Mouse (Mus musculus) heart, adult 18-20 months (tissue): Measurements from ENCODE around the gene Htr6. TPM values are rescaled to one million over a fixed set of nuclear protein-coding genes. Genes with fewer than 3 reads are reported as not detected.

Experiments
- DNase-seq, 2 experiments: peaks; one replicate each; pipeline ENCODE4 v3.0.0; 2021 to 2022; ENCODE audit warnings: mixed read lengths in 1 of 2
- long read RNA-seq, 2 experiments: library from polyadenylated mRNA; stranded (forward); transcript quantifications; one replicate each; pipeline ENCODE4 v2.0.0; 2021
- total RNA-seq, 2 experiments: library from RNA; stranded (reverse); gene quantifications; 2 replicates each; pipeline ENCODE4 v1.2.3; 2021

Gene Htr6
- total RNA-seq: not detected
- long read RNA-seq, experiment 1: 0 reads
- long read RNA-seq, experiment 2: 0 reads

DNA sequence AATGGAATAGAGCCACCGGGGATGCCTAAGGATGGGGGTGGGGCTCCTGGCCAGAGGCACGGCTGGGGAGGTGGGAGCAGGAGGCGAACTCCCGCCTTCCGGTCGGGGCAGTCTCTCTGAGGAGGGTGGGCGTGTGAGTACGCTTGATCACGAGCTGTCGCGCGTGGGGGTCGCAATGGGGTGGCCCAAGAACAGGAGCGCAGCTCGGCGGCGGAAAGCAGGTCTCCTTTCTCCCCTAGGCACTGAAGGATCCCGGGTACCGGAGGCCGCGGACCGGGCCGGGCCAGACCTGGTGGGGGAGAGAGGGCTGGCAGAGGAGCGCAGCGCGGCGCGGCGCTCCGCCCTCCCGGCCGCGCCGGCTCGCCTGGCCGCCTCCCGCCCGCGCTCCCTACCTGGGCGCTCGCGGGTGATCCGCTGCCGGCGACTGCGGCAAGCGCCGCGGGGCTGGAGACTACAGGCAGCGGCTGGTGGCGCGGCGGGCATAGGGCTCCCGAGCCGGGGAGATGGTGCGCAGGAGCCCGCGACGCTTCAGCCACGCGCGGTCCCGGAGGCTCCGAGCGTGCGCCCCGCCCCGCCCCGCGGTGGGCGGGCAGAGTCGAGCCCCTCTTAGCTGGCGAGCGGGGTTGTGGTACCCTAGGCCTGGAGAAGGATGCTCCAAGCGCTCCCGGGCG, at the start of gene Htr6:
Gene Htr6, minus strand, starts transcription at position 530 of the 671 bp plus-strand sequence.
- DNase-seq: no peak

DNA sequence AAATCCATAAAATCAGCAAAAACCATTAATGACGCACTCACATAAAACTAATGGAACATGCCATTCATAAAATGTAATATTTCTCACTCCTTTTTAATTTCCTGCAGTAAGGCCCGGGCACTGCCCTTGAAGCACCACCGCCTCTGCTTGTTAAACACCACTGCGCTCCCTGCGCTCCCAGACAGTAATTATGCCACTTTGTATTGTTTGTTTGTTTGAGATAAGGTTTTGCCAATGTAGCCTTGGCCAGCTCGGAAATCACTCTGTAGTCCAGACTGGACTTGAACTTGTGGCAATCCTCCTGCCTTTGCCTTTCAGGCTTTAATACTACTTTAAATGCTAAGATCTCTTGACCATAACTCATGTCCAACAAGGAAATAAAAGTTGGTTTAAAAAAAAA, 49.6 kb upstream of the Htr6 start:
- no peak for DNase-seq

DNA sequence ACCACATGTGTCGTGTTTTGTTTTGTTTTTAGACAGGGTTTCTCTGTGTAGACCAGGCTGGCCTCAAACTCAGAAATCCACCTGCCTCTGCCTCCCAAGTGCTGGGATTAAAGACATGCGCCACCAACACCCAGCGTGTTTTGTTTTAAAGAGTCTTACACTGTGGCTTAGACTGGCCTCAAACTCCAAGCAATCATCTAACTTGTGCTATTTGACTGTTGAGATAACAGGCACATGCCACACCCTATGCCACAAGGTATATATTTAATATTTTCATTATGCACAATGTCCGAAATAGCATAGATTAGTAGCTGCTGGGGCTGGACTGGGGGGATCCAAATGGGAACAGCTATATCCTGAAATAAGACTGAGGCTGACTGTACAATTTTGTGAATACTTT, 47.2 kb upstream of the Htr6 start:
- no peak for DNase-seq

DNA sequence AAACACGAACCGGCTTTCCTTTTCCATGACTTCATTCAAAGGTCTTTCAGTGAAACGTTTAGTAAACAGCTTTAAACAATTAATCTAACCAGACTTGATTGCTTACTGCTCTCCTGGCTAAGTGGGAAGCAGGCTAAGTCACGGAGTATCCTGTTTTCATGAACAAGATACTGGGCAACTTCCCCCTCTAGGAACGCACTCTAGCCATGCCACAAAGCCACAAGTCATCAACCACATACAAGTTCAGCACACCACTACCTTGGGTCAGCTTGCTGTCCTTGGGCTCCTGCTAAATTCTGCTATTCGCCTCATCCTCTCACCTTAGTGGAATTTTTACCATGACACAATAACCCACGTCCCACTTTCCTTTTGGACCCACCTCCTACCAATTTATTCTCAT, 45.6 kb upstream of the Htr6 start:
- DNase-seq: no peak

DNA sequence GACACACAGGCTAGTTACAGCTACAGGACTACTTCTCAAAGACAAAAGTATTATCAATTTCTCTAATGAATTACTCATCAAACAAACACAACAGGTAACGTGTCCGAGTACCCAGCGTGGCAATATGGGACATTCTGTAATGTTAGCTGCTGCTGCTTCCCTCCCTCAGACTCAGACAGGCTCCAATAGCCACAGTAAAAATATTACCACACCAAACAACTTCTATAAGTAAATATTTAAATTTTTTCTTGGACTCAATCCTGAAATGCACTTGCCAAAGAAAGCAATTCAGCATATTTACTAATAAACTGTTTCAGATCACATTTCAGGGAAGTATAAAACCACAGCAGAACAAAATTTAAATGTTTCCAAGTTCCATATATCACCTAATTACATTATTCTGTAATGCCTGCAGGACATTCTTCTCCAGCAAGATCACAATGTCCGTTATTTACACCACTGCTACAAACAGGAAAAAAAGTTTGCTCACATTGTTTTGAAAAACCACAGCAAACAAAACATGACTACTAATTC, 45.0 kb upstream of the Htr6 start:
- DNase-seq: no peak

DNA sequence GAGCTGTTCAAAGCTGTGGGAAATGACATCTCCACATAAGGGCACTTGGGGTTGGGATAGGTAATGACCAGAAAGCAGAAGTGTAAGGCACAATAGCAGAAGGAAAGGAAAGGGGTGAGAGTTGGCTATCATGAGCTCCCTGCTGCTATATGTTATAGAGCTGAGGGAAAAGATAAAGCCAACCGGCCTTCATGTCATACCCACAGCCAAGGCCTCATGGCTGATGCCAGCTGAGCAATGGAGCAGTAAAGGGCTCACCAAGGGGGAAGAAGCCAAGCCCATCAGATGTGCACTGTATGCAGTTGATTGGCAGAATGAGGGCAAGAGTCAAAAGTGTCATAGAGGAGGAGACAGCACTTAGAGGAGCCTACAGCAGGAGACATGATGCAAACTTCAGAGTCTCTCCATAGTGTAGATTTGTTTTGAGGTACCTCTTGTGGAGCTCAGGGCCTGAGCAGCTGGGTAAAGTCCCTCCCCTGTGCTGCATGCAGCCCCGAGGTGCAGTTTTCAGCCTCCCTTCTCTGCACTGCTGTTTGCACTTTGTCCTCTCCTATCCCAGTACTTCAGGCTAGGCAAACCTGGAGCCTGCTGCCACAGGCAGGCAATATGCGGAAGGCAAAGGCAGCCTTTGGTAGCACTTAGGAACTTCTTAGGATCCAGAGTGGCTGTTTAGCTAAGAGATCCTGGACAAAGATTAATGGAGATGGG, 41.1 kb upstream of the Htr6 start:
- DNase-seq: no peak

DNA sequence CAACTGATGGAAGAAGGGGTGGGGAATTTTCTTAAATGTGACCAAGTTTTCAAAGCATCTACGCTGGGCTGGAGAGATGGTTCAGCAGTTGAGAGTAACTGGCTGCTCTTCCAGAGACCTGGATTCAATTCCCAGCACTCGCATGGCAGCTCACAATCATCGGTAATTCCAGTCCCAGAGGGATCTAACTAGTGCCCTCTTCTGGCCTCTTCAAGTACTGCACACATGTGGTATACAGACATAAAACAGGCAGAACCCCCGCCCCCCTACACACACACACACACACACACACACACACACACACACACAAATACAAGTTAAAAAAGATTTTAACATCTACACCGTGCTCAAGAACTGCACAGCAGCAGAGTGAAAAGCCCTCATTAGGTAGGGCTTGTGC, 40.4 kb upstream of the Htr6 start:
- no peak for DNase-seq

DNA sequence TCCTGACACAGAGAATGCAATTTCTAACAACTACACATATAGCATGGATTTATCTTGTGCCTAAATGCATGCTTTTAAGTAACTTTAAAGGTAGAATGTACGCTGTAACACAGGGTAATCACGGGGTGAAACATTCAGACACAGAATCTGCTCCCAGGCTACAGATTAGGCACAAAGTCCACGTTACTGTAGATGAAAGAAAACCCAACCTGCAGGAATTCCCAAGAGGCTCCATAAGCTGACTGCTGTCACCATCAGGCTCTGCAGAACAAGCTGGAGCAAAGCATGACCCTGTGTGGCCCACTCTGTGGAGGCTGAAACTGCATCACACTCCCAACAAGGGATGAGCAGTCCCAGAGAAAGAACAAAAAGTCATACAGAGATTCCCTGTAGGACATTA, 37.1 kb upstream of the Htr6 start:
- DNase-seq: no peak

DNA sequence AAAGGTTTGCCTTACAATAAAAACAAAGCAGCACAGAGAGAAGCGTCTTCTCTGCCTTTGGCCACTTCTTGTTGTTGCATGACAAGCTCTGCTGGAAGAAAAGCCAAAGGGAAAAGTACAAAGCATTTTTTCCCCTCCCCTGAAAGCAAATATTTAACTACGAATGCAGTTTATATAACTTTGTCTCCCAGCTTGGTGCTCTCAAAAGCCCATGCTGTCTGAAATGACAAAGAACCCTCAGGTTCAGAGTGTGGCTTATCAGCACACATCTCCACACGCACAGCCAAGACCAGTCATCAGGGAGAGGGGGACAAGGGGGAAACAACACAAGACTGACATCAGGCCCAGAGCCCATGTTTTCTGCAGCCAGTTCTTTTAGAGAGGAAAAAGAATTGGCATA, 36.1 kb upstream of the Htr6 start:
- DNase-seq: no peak

DNA sequence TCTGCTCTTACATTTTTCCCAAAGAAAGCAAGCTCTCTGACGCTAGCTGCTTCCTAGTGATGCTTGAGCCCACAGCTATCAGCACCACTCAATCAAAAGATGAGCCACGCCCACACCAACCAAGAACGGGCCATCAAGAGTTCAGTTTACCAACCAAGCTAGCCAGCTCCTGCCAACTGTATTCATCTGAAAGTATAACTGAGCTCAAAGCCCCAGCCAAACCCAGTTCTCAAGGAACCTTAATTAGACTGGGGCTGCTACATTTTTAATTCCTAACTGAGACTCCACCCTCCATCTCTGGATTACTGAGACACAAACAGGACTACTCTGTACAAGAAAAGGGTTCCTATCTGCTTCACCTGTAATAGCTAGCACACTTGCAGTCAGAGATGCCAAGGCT, 35.5 kb upstream of the Htr6 start:
- DNase-seq: no peak

DNA sequence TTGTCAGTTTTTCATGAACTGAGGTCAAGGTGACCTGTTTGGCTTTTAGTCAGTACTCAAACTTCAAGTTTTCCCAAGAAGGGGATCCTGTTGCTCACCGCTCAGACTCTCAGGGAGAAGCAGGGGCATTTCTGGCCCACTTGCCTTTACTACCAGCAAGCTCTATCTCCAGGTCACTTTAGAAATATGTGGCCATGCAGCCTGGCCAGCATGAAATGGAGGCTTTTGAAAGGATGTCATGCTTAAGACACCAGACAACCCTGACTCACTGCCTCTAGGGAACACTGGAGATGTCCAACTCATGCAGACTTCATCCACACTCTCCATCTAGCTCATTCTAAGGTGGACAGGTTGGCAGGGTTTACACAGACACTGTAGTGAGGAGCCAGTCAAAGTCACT, 30.1 kb upstream of the Htr6 start:
- no peak for DNase-seq

DNA sequence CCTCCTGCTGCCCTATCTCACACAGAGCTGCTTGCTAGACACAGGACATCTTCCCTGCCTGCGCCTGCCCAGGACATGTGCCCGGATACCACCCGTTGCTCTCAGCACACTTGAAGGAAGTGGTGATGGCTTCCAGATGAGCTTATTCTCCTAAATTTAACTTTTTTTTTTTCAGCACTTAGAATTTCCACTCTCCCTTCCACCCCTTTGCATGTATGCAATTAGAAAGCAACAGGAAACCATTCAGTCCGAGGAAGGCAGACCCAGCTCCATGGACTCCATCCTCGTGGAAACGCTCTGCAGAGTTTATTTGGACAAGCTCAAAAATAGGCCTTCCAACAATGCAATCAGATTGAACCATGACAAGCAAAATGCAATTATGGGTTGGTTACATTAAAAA, 26.2 kb upstream of the Htr6 start:
- no peak for DNase-seq

DNA sequence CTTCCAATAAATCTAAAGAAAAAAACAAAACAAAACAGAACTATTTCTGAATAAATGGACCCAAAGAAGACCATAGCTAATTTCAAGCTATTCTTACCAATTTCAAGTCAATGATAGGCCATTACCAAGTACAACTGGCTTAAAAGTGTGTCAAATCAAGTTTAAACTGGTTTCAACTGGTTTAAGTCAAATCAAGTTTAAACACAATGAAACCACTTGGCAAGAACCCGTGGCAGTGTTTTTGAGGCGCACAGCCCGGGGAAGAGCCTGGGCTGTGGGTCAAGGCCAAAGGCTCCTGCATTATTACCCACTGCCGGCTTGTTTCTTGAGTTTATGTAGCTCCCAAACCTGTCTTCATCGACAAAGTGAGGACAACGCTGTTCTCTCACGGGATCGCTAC, 25.0 kb upstream of the Htr6 start:
- no peak for DNase-seq

DNA sequence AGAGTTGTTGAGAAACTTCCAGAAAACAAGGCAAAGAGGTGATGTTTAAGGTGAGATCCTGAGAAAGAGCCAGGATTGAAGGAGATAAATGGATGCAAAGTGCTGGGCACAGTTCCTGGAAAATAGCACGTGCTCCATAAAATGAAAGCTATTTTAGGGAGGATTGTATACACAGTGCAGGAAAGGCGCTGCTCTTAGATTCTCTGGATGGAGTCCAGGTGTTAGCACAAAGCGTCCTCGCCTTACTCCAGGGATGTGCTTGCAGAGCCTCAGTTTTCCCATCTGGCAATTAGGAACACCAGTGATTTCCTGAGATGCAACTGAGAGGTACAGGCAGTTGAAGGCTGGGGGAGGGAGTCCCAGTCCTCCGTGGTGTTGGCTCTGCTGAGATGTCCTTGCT, 20.8 kb upstream of the Htr6 start:
- no peak for DNase-seq

DNA sequence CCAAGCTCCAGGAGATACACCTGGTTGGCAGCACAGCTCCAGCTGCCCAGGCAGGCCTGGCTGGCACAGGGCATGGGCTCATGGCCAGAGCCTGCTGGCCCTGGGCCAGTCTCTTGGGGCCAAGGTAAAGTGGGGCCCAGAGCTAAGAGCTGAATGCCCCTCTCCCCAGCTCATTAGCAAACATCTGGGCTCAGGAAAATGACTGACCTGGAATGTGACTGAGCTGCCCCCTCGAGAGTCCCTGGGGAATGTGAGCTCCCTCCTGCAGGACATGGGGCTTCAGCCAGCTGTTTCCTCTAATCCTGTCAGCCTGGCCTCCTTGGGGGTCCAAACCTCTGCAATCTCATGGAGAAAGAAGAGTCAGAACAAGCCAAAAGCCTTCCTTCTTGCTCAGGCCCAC, 20.0 kb upstream of the Htr6 start:
- DNase-seq: no peak

DNA sequence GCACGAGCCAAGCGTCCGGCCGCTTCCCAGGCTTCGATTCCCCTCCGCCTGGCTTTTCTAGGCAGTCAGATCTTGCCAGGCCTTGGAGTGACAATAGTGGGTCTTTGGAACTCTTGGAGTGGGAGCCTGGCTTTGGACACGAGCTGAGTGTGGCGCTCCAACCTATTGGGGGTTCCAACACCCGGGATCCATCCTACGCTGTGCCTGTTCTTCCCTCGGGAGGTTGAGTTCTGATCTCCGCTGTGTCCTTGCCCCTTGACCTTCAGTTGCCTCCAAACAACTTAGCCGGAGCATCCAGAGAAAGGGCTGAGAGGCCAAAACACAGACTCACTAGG, 17.8 kb upstream of the Htr6 start:
- DNase-seq: no peak

DNA sequence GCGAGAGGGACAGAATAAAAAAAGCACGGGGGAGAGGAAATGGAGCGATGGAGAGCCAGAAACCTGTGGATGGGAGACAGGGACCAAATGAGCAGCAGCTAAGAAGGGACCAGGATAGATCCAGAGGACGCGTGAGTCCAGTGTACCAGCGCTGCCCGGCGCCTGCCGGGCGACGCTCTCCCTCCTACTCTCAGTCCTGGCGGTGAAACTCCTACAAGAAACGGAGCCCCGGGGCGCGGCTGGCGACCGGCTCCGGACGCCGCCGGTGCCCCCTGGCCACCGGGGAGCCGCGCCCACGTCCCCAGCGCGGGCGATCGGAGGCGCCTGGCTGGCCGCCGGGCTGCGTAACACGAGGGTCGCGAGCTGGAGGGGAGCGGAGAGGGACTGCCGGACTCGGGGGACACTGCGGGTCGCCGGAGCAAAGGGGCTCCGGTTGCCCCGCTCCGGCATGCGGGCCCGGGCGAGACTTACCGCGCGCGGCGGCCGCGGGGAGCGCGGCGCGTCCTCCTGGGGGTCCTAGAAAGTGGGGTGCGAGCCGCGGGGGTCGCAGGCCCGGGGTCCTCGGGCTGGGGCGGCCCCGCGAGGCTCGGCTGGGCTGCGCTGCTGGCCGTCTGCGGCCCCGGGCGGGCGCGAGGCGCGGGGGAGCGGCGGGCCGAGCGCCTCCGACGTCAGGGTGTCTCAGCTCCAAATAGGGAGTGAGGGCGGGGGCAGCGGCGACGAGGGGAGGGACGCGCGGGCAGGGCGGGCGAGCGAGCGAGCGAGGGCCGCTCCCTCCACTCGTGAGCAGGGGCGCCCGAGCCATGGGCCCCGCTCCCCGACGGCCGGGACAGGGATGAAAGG, 17.2 kb upstream of the Htr6 start, which contains the start of gene Nbl1:
Gene Nbl1, minus strand, starts transcription at position 638 of the 840 bp plus-strand sequence.
- peak; percentile 76 for DNase-seq

DNA sequence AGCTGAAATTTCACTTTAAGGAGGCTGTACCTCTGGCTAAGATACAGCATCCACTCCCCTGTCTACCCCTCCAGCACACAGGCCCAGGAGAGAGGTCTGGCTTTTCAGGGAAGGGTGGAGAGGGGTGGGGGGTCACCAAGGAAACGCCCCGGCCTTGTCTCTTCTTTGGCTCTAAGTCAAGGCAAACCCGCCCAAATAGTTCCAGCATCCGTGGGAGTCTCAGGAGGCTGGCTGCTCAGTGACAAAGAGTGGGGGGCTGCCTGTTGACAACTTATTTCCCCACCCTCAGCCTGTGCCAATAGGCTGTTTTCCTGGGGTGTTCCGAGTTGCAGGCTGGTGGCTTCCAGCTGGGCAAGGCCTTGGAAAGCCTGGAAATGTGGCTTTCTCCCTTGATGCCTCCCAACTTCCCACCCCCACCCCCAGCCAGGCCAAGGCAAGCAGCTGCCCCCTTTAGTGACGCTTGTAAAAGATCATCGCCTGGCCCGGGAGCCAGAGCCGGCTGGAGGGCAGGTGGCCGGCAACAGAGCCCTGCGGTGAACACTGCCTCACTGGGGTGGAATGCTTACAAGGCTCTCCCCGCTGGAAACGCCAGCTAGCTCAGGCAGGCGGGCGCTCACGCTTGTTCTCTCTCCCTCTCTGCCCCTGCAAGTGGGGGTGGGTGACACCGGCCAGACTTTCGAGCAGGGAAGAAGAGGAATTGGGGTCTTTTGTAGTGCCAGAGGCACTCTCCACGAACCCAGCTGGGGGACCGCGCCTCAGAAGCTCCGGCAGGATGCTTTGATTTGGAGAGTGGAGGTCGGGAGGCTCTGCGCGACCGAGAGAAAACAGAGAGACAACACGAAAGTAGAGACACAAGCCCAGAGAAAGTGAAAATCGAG, 16.3 kb upstream of the Htr6 start:
- DNase-seq: peak; percentile 31 to 63

DNA sequence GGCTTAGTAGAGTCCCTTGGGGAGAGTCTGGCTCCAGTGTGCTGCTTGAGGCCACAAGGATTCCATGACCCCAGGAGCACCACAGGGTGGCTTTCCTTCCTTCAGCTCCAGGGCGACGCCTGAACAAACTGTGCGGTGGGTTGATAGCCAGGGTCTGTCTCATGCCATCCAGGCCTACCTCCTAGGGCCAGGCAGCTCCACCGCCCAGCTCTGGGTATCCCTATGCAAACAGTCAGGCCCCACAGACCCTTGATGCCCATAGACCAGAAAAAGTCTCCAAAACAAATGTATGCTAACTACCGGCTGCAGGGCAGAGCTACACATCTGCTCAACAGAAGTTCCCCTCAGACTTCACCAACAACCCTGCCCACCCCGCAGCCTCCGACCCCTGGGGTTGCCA, 15.7 kb upstream of the Htr6 start:
- peak in 1 of 2 experiments; percentile 33 for DNase-seq

DNA sequence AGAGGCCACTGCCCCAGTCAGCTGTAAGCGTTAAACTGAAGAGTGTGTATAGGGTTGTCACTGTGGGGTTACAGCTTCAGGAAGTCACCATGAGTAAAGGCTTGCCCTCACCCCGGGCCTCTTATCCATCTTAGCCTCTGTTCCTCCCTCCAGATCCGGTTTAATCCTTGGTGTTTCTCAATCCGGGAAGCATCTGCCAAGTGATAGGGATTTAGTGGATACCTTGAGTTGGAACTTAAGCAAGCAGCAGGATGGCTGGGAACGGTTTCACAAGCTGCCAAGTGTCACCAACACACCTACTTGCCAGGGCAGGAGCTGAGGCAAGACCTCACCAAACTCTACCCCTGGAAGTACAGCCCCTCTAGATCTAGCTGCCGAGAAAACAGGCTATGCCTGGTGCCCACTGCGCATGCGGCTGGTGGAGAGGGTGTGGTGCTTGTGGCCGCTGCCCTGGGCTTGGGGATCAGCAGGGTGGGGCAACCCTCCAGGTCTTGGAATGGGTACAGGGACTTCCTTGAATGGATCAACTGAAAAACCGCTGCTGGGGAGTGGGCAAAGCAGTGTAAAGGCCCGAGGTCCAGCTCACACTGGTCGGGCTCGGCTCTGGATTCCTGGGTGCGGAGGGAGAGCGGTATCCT, 15.1 kb upstream of the Htr6 start:
- peak in 1 of 2 experiments; percentile 35 for DNase-seq

DNA sequence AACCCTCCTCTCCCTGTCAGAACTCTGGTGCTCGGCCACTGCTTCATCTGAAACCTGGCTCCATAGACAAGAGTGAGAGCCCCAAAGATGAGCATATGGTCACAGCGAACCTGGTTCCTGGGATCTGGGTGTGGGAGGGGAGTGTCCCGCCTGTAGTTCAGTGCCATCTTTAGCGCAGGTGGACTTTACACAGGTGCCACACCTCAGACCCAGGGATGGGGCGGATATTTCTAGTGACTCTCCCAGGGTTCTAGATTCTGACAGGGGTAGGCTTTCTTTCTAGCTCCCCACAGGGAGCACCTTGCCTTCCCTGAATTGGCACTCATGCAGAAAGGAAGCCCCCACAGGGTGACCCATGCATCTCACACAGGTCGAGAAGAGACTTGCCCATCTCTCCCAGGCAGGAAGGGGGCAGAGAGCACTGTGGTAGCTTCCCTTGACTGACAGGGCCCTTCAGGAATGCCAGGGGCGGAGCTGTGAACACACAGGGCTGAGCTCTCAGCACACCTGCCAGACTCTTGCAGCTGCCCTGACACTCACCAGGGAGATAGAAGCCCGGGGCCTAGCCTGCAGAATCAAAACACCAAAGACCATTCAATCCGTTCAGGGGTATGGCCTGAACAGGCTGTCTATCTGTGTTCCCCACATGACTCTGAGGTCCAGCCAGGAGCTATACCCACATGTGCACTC, 13.8 kb upstream of the Htr6 start:
- no peak for DNase-seq
